Mouse (Mus musculus): ENCODE measurements around the gene Tbp. TPM values are rescaled to one million over a fixed set of nuclear protein-coding genes. Genes with fewer than 3 reads are reported as not detected.

The Tbp gene
- polyA plus RNA-seq, 1 experiment from 2014 or later, result 70.3 TPM

Other genes starting within 250 kb of the Tbp start
- gene Dll1, start 123.0 kb upstream of the Tbp start, polyA plus RNA-seq (2014; fragmentation: Nextera tagmentation; extraction: Ambion mirVana), result 2.9 and 3.3 TPM in 2 replicates
- gene Fam120b, start 103.7 kb upstream of the Tbp start, polyA plus RNA-seq (2014; fragmentation: Nextera tagmentation; extraction: Ambion mirVana), result 27.2 and 29.1 TPM in 2 replicates
- gene Psmb1, start 137 bp upstream of the Tbp start, polyA plus RNA-seq (2014; fragmentation: Nextera tagmentation; extraction: Ambion mirVana), result 271 and 286 TPM in 2 replicates
- gene Pdcd2, start 27.4 kb downstream of the Tbp start, polyA plus RNA-seq (2014; fragmentation: Nextera tagmentation; extraction: Ambion mirVana), result 48.8 and 53.8 TPM in 2 replicates
- gene Prdm9, start 64.5 kb downstream of the Tbp start, polyA plus RNA-seq (2014; fragmentation: Nextera tagmentation; extraction: Ambion mirVana), result 0.65 and 1.4 TPM in 2 replicates
- 49.0 and 51.3 TPM in 2 replicates for gene Chd1, start 205.1 kb downstream of the Tbp start, polyA plus RNA-seq (2014; fragmentation: Nextera tagmentation; extraction: Ambion mirVana)

Measured in limb, embryonic 11.5 days (tissue).